Mouse (Mus musculus): ENCODE data around the gene Iqch.

DNA sequence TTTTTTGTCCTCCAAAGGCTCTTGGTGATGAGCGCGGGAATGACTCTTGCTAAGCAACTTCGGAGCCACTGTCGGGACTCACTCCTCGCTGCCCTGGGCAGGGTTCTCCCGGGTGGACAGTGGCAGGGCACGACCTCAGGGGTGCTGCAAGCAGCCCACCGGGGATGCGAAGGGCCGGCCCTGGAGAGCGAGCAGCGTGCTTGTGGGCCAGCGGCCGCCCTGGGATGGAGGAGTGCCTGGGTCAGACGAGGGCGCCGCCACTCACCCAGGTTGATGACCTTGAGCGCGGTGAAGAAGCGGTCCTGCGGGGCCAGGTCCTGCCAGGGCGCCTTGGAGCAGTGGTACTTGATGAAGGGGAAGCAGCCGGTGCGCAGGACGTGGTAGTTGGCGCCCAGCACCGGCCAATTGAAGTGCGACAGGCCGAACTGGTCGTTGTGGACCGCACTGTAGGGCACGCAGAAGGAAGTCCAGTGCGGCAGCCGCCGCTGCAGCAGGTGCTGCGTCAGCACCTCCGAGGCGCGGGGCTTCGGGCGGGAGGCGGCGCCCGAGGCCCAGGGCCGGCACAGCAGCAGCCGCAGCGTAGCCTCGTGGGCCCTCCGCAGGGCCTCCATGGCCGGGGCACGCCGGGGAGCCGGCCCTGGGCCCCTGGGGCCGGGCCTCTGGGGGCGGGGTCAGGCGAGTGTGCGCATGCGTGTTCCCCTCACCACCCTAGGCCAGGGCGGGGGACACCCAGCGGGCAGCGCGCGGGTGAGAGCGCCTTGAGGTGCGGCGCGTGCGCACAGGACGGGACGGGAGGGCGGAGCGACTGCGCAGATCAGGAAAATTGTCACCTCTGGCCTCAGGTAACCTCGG is 203.5 kb downstream of the Iqch start, which contains the start of gene 2300009A05Rik:
- no peak for TF ChIP-seq TAL1 (IDR thresholded peaks at IDR 0.05; ENCODE audit: low read length)
- no peak for TF ChIP-seq GATA1 (IDR thresholded peaks at IDR 0.05; ENCODE audit: low read length)

All from erythroblast, embryonic 14.5 days (primary cell).